Mouse (Mus musculus) T-helper 1 cell (primary cell): ENCODE data around the gene Ucp3.
"Not testable (repeated sequence)": the region's sequence is repeated elsewhere in the genome, so short reads cannot be mapped to it uniquely, and the experiment has no call there.

ENCODE experiments used
- in situ Hi-C: fragments of 300-600 bp; cut with MboI, MseI; formaldehyde crosslinking; loops from one replicate; pipeline ENCODE4 v1.15.1; 2025; ENCODE audit warnings: high pct_unique_total_duplicates

The Ucp3 gene

GRCm38 (mm10) chr7:100471407-100471797, 1.4 kb upstream of the Ucp3 start:
- in situ Hi-C loops = loop anchor here (25.0 kb wide), 1 partner anchor 809 kb away; no protein-coding TSS in a partner anchor

- in situ Hi-C loops = loop anchor here (25.0 kb wide), 1 partner anchor 812 kb away; no protein-coding TSS in a partner anchor
These were observed 1.2 kb downstream of the Ucp3 start for GRCm38 (mm10) chr7:100473846-100474454.

DNA sequence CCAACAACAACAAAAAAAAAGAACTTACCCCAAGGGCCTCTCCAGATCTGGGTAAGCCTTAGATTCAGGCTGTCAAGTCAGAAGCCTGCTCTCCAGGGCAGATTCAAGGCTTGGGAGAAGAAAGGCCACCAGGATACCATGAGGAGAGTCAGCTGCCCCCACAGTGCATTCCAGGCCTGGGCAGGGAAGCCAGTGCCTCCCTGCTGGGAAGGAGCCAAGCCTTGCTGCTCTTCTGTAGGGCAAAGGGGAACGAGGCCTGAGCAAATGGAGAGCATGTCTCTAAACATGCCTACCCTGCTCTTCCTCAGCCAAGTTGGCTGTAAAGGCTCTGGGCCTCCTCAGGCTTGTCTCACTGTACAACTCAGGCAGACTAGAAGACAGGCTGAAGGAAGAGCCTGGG, 1.9 kb downstream of the Ucp3 start:
- in situ Hi-C loops = loop anchor here (25.0 kb wide), 1 partner anchor 812 kb away; no protein-coding TSS in a partner anchor

- in situ Hi-C loops = no loop called here
These were observed 6.5 kb downstream of the Ucp3 start for GRCm38 (mm10) chr7:100479100-100479822.

DNA sequence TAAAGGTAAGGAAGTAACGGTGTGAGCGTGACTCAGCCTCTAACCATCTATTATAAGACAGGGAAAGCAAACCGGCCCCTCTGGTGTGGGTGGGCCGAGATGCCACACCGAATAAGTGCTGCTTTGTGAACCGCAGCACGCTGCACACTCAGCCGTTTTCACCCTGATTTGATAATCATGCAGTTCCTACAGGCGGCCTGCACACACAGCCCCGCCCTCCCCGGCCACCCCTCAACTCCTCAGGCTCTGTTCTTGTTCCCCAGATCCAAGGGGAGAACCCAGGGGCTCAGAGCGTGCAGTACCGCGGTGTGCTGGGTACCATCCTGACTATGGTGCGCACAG, 7.0 kb downstream of the Ucp3 start:
- in situ Hi-C loops = no loop called here

- in situ Hi-C loops = no loop called here
These were observed 7.4 kb downstream of the Ucp3 start for GRCm38 (mm10) chr7:100480175-100480574.

DNA sequence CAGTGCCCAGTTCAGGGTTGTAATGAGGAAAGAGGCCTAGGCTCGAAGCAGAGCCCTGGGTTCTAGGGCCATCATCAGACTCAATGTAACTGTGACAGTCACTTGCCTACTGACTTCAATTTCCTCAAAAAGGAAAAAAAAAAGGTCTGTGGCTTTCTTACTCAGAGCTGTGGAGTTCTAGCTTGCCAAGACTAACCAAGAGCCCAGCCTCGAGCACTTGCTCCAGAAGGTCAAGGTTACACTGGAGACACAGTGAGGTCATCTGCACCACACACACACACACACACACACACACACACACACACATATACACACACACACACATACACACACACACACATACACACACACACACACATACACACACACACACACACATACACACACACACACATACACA, 9.3 kb downstream of the Ucp3 start:
- in situ Hi-C loops = not testable (repeated sequence)

GRCm38 (mm10) chr7:100484493-100484892, 11.7 kb downstream of the Ucp3 start:
- in situ Hi-C loops = no loop called here

- in situ Hi-C loops = no loop called here
These were observed 14.5 kb downstream of the Ucp3 start for GRCm38 (mm10) chr7:100487301-100487700.

DNA sequence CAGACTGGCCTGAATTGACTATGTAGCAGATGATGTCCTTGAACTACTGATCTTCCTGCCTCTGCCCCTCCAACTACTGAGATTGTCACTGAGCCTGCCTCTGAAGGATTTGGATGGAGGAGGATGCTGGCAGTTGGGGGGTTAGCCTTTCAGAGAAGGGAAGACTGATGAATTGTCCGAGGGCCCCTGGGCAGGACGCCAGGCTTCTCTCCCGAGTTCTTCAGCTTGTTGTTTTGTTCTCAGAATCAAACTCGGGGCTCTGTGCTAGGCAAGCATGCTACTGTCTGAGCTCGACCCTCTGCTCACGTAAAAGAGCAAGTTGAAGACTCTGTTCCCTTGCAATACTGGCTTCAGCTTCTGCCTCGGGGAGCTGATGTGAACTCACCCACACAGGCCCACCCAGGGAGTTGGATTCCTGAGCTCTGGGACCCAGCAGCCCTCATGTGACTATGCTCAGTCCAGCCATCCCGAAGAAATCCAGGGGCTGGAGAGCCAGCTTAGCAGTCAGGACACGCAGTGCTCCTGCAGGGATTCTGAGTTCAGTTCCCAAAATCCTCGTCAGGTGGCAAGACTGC, 15.8 kb downstream of the Ucp3 start:
- in situ Hi-C loops = no loop called here

- in situ Hi-C loops = no loop called here
These were observed 19.8 kb downstream of the Ucp3 start for GRCm38 (mm10) chr7:100492391-100493116.

DNA sequence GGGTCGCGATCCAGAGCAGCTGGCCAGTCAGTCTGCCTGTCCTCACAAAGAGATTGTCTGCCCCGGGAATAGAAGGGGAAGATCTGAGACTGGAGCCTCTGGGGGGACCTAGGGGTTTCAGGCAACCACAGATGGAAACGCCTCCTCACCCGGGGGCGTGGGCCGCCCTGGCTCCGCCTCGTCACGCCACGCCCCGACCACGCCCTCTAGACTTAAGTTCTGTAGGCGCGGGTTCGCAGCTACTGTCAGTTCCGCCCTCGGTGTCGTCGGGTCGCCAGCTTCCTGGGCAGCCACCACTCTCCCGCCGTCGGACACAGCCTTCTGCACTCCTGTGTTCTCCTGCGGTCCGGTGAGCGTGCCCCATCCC, 20.3 kb downstream of the Ucp3 start, which contains the start of gene Ucp2:
TSS of gene Ucp2 (plus strand) at position 221 of the 367 bp plus-strand sequence.
- in situ Hi-C loops = no loop called here

GRCm38 (mm10) chr7:100493484-100494414, 21.0 kb downstream of the Ucp3 start:
- in situ Hi-C loops = no loop called here

GRCm38 (mm10) chr7:100494415-100494831, 21.6 kb downstream of the Ucp3 start:
- in situ Hi-C loops = no loop called here

GRCm38 (mm10) chr7:100495042-100495441, 22.3 kb downstream of the Ucp3 start:
- in situ Hi-C loops = no loop called here

GRCm38 (mm10) chr7:100495581-100496251, 22.9 kb downstream of the Ucp3 start:
- in situ Hi-C loops = no loop called here

DNA sequence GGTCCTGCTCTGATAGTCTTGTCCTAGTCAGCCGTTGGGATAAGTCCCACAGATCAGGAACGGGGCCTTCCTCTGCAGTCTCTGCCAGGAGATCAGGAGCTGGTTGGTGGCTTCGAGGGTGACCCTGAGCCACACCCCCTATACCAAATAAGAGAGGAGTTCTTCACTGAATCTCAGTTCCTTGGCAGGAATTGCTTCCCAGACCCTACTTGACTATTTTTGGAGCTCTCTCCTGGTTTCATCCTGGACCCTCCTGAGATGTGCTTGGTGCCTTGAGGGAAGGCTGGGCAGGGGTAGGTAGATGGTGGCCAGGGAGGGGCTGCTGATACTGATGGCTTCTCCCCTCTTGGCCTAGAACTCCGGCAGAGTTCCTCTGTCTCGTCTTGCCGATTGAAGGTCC, 23.6 kb downstream of the Ucp3 start:
- in situ Hi-C loops = no loop called here

DNA sequence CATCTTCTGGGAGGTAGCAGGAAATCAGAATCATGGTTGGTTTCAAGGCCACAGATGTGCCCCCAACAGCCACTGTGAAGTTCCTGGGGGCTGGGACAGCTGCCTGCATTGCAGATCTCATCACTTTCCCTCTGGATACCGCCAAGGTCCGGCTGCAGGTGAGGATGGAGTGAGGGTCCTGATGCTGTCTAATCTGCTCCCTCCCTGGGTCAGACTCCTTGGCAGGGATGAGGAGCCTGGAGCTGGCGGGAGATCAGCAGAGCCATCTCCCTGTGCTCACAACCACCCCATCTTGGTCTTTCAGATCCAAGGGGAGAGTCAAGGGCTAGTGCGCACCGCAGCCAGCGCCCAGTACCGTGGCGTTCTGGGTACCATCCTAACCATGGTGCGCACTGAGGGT, 24.0 kb downstream of the Ucp3 start:
- in situ Hi-C loops = no loop called here

DNA sequence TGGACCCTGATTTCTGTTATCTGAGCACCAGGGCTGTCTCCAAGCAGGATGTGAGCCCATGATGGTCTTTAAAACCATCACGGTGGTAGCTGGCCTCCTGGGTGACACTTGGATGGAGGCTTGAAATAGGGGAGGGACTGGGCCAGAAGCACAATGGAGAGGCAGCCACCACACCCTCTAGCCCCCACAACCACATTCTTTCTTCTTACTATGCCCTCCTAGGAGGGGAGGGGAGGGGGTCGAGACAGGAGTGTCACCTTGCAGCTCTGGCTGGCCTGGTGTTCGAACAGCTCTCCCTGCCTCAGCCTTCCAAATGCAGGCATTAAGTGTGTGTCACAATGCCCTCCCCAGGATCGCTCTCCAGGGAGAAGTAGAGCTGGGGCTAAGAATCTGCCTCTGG, 24.6 kb downstream of the Ucp3 start:
- in situ Hi-C loops = no loop called here

GRCm38 (mm10) chr7:100497982-100498381, 25.2 kb downstream of the Ucp3 start:
- in situ Hi-C loops = no loop called here

GRCm38 (mm10) chr7:100499465-100499864, 26.7 kb downstream of the Ucp3 start:
- in situ Hi-C loops = no loop called here
